Mouse (Mus musculus): ENCODE measurements around the gene Prnp.

Gene Prnp

GRCm38 (mm10) chr2:131906846-131907245 is 2.9 kb upstream of the Prnp start:
- no peak for DNase-seq (ENCODE audit: low spot score in 2 of 2)

GRCm38 (mm10) chr2:131907311-131907710 is 2.4 kb upstream of the Prnp start:
- DNase-seq (ENCODE audit: low spot score in 2 of 2), result no peak

GRCm38 (mm10) chr2:131908351-131908861 is 1.3 kb upstream of the Prnp start:
- DNase-seq (ENCODE audit: low spot score in 2 of 2), result no peak

GRCm38 (mm10) chr2:131908906-131909305 is 822 bp upstream of the Prnp start:
- DNase-seq (ENCODE audit: low spot score in 2 of 2), result no peak

GRCm38 (mm10) chr2:131910847-131911246 is 1.1 kb downstream of the Prnp start:
- no peak for DNase-seq (ENCODE audit: low spot score in 2 of 2)

- no peak for DNase-seq (ENCODE audit: low spot score in 2 of 2)
Observed at GRCm38 (mm10) chr2:131911341-131911740, 1.6 kb downstream of the Prnp start.

GRCm38 (mm10) chr2:131912526-131913258 is 3.0 kb downstream of the Prnp start:
- no peak for DNase-seq (ENCODE audit: low spot score in 2 of 2)

- DNase-seq (ENCODE audit: low spot score in 2 of 2), result no peak
Observed at GRCm38 (mm10) chr2:131932275-131932902, 22.7 kb downstream of the Prnp start.

- no peak for DNase-seq (ENCODE audit: low spot score in 2 of 2)
Observed at GRCm38 (mm10) chr2:131933013-131933412, 23.3 kb downstream of the Prnp start.

- no peak for DNase-seq (ENCODE audit: low spot score in 2 of 2)
Observed at GRCm38 (mm10) chr2:131933598-131933997, 23.9 kb downstream of the Prnp start.

GRCm38 (mm10) chr2:131934243-131934642 is 24.5 kb downstream of the Prnp start:
- DNase-seq (ENCODE audit: low spot score in 2 of 2), result no peak

GRCm38 (mm10) chr2:131935390-131936105 is 25.8 kb downstream of the Prnp start:
- no peak for DNase-seq (ENCODE audit: low spot score in 2 of 2)

GRCm38 (mm10) chr2:131936410-131936809 is 26.7 kb downstream of the Prnp start:
- DNase-seq (ENCODE audit: low spot score in 2 of 2), result no peak

- peak; percentile 21 to 52 for DNase-seq (ENCODE audit: low spot score in 2 of 2)
Observed at GRCm38 (mm10) chr2:131939404-131940111, 29.8 kb downstream of the Prnp start.

- no peak for DNase-seq (ENCODE audit: low spot score in 2 of 2)
Observed at GRCm38 (mm10) chr2:131940506-131940905, 30.8 kb downstream of the Prnp start.

GRCm38 (mm10) chr2:131941501-131941900 is 31.8 kb downstream of the Prnp start:
- DNase-seq (ENCODE audit: low spot score in 2 of 2), result no peak

GRCm38 (mm10) chr2:131944370-131944769 is 34.6 kb downstream of the Prnp start:
- no peak for DNase-seq (ENCODE audit: low spot score in 2 of 2)

GRCm38 (mm10) chr2:131945225-131945624 is 35.5 kb downstream of the Prnp start:
- no peak for DNase-seq (ENCODE audit: low spot score in 2 of 2)

- no peak for DNase-seq (ENCODE audit: low spot score in 2 of 2)
Observed at GRCm38 (mm10) chr2:131945765-131946164, 36.0 kb downstream of the Prnp start.

- no peak for DNase-seq (ENCODE audit: low spot score in 2 of 2)
Observed at GRCm38 (mm10) chr2:131946351-131946750, 36.6 kb downstream of the Prnp start.

GRCm38 (mm10) chr2:131948156-131948555 is 38.4 kb downstream of the Prnp start:
- DNase-seq (ENCODE audit: low spot score in 2 of 2), result no peak

Data from natural killer cell, adult 2 months (primary cell).